Mouse (Mus musculus) G1E (cell line): Measurements from ENCODE around the gene Pard3b. TPM values are rescaled to one million over a fixed set of nuclear protein-coding genes. Genes with fewer than 3 reads are reported as not detected.

Experiments
- ATAC-seq: 2 replicates; pipeline ENCODE4 v1.8.0; 2016; ENCODE audit warnings: mild to moderate bottlenecking; ENCODE audit not compliant: insufficient number of reproducible peaks, poor library complexity, low FRiP score, severe bottlenecking; ENCODE audit errors: extremely low read depth
- DNase-seq: peaks from one replicate; pipeline ENCODE4 v3.0.0; 2012; ENCODE audit warnings: low spot score
- H3K27me3 ChIP-seq: 2 replicates; pipeline ENCODE4 v1.6.1; 2012; ENCODE audit warnings: mild to moderate bottlenecking, low read length, inconsistent platforms; ENCODE audit not compliant: insufficient read depth
- H3K36me3 ChIP-seq: replicated peaks from 2 replicates; pipeline ENCODE3; 2012; ENCODE audit warnings: mild to moderate bottlenecking, inconsistent platforms
- H3K4me1 ChIP-seq: 2 replicates; pipeline ENCODE4 v1.6.1; 2012; ENCODE audit warnings: low read depth, low read length, inconsistent platforms, mixed read lengths; ENCODE audit not compliant: insufficient read depth
- H3K4me3 ChIP-seq: 2 replicates; pipeline ENCODE4 v1.5.1; 2012; ENCODE audit warnings: low read depth, mild to moderate bottlenecking, inconsistent platforms, low read length, moderate library complexity, mixed read lengths
- H3K9me3 ChIP-seq: replicated peaks from 2 replicates; pipeline ENCODE4 v1.6.1; 2012; ENCODE audit warnings: inconsistent platforms
- CTCF ChIP-seq: IDR thresholded peaks from 2 replicates; pipeline ENCODE4 v1.5.1; 2012; ENCODE audit warnings: low read depth, low read length, inconsistent platforms, mixed read lengths
- GATA1 ChIP-seq: IDR thresholded peaks from 2 replicates; pipeline ENCODE4 v1.6.1; 2012; ENCODE audit warnings: borderline replicate concordance, low read length, inconsistent platforms, mixed read lengths
- GATA2 ChIP-seq: IDR thresholded peaks from 2 replicates; pipeline ENCODE4 v1.6.1; 2012; ENCODE audit warnings: low read depth, low read length, inconsistent platforms, borderline replicate concordance
- POLR2AphosphoS5 ChIP-seq: IDR thresholded peaks from 2 replicates; pipeline ENCODE4 v1.6.1; 2012; ENCODE audit warnings: low read depth, low read length, inconsistent platforms; ENCODE audit not compliant: insufficient replicate concordance
- TAL1 ChIP-seq: conservative IDR thresholded peaks from 2 replicates; pipeline ENCODE4 v1.6.1; 2012; ENCODE audit warnings: low read depth, low read length, inconsistent platforms, mixed read lengths
- polyA plus RNA-seq: library from polyadenylated mRNA; stranded (reverse); fragments of >175 nt; gene quantifications from 2 replicates; pipeline ENCODE4 v1.2.3, GENCODE M21; 2012
- total RNA-seq, 2 experiments: library from RNA; stranded (forward) in 1 of 2; stranded (reverse) in 1 of 2; fragments of 200-1000 nt in 1 of 2; fragments of >200 nt in 1 of 2; fragmentation: Nextera tagmentation in 1 of 2; gene quantifications; 2 replicates each; pipeline ENCODE4 v1.2.3; 2014 to 2017

The Pard3b gene
- total and polyA plus RNA-seq, 3 experiments = 0.33 TPM; not detected in 2

DNA sequence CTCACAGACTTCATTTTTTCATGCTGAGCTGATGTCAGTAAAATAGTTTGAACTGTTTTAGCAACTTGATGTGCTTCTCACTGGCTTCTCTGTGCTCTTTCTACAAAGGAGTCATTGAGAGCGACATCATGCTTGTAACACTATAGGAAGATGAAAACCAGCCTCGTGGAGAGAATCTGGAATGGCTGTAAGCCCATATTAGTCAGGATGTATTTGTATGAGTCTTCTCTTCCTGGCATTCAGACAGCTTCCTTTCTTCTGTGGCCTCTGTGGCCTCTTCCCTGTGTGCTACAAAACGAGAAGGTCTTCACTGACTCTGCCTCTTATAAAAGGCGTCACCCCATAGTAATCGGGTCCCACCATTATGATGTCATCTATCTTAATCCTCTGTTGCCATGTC lies 212.6 kb downstream of the Pard3b start:
- no peak for DNase-seq
- H3K27me3 ChIP-seq = no peaks in the 10 kb centered on the region
- no peak for ATAC-seq
- no peaks in the 10 kb centered on the region for H3K36me3 ChIP-seq
- no peaks in the 10 kb centered on the region for H3K9me3 ChIP-seq
- TF ChIP-seq GATA1 = no peak
- no peak for TF ChIP-seq POLR2AphosphoS5
- no peak for TF ChIP-seq GATA2
- no peak for TF ChIP-seq CTCF
- TF ChIP-seq TAL1 = no peak
- H3K4me1 ChIP-seq = no peaks in the 10 kb centered on the region
- H3K4me3 ChIP-seq = no peak overlapping the region

DNA sequence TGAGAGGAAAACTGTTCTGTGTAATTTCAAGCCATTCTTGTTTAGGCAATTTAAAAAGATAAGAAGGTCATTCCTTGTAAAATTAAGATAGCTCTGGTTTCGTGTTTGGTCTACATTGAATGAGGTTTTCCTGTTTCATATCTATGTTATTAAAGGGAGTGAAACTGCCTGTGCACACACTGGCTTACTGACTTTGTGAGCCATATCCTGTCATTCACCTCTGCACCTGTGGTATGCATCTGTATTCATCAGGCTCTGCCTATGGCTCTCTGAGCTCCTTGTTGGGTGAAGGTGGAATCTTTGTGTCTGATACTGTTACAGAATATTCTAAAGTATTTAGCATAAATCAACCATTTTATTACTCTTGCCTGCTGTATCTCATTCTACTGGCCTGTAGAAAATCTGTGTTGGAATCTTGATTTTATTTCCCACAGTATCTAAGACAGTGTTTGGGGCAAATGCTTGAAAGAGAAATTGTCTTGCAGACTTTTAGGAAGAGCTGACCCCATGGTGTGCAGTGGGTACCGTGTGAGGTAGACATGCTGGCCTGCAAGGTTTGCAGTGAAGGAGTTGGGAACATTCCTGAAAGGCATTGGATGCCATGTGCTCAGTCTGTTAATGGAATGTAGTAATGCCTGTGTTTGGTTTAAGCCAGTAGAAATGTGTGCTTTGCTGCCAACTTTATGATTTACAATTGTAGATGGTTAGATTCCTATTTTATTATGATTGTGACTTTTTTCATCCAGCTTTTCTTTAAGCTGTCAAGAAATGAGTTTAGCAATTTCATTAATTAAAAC lies 228.9 kb downstream of the Pard3b start:
- Histone ChIP-seq H3K4me1 (no peaks in the 10 kb centered on the region), H3K27me3 (no peaks in the 10 kb centered on the region), H3K36me3 (no peaks in the 10 kb centered on the region), H3K4me3 (no peak overlapping the region), H3K9me3 (no peaks in the 10 kb centered on the region)
- ATAC-seq (no peak), DNase-seq (no peak)
- TF ChIP-seq GATA1 = no peak
- TF ChIP-seq POLR2AphosphoS5 = no peak
- no peak for TF ChIP-seq TAL1
- no peak for TF ChIP-seq CTCF
- no peak for TF ChIP-seq GATA2

GRCm38 (mm10) chr1:61874875-61875274 lies 236.3 kb downstream of the Pard3b start:
- Histone ChIP-seq H3K4me1 (no peaks in the 10 kb centered on the region), H3K4me3 (no peak overlapping the region), H3K27me3 (no peaks in the 10 kb centered on the region), H3K36me3 (no peaks in the 10 kb centered on the region), H3K9me3 (no peaks in the 10 kb centered on the region)
- no peak for DNase-seq
- ATAC-seq = no peak
- no peak for TF ChIP-seq CTCF
- TF ChIP-seq TAL1 = no peak
- TF ChIP-seq GATA1 = no peak
- no peak for TF ChIP-seq GATA2
- no peak for TF ChIP-seq POLR2AphosphoS5

GRCm38 (mm10) chr1:61879706-61880470 lies 241.3 kb downstream of the Pard3b start:
- Histone ChIP-seq H3K9me3 (no peaks in the 10 kb centered on the region), H3K4me3 (no peak overlapping the region), H3K36me3 (no peaks in the 10 kb centered on the region), H3K4me1 (no peaks in the 10 kb centered on the region), H3K27me3 (0 out of 2 replicates have a peak, but pooled peaks cover 2% of the 10 kb centered on the region)
- DNase-seq (no peak), ATAC-seq (no peak)
- TF ChIP-seq POLR2AphosphoS5 (no peak), CTCF (no peak)

- no peak overlapping the region for H3K4me3 ChIP-seq
- H3K4me1 ChIP-seq = no peaks in the 10 kb centered on the region
- no peak for ATAC-seq
- H3K9me3 ChIP-seq = no peaks in the 10 kb centered on the region
- H3K36me3 ChIP-seq = no peaks in the 10 kb centered on the region
- no peaks in the 10 kb centered on the region for H3K27me3 ChIP-seq
- no peak for DNase-seq
- TF ChIP-seq GATA1 = no peak
- TF ChIP-seq POLR2AphosphoS5 = no peak
- TF ChIP-seq TAL1 = no peak
These were observed 257.4 kb downstream of the Pard3b start for GRCm38 (mm10) chr1:61896048-61896447.

DNA sequence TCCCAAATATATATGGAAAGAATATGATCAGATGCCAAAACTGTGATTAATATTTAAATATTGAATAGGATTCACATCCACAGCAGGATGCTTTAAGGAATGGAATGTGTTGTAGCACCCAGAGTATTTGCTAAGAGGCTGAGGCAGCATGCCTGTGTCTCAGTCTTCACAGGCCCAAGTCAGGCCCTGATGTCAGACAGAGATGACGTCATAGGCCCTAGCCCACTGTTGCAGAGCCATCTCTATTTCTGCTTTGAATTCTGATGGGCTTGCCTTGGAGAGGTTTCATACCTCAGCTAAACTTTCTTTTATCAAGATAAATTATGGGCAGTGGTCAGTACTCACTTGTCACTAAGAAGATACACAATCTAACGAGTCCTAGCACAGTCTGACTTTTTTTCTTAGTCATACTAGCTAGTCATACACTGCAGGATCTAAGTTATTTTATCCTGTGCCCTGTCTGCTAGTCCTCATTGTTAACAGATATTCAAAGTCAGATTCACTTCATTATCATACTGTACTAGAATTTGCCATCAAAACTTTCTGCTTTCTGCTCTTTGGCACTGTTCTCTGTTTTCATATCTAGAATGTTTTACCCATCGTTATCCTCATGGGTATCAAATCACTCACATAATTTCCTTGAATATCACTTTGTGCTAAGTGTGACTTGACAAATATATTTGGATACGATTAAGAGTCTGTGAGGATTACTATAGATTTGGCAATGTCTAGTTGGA lies 264.8 kb downstream of the Pard3b start:
- no peaks in the 10 kb centered on the region for H3K4me1 ChIP-seq
- H3K27me3 ChIP-seq = no peaks in the 10 kb centered on the region
- no peaks in the 10 kb centered on the region for H3K36me3 ChIP-seq
- H3K9me3 ChIP-seq = no peaks in the 10 kb centered on the region
- no peak for ATAC-seq
- no peak for TF ChIP-seq POLR2AphosphoS5
- TF ChIP-seq CTCF = no peak
- no peak for TF ChIP-seq GATA2
- TF ChIP-seq TAL1 = no peak
- no peak for TF ChIP-seq GATA1
- no peak for DNase-seq
- H3K4me3 ChIP-seq = no peak overlapping the region
